Mouse (Mus musculus) testis, adult 2 months (tissue): ENCODE results near the gene Armt1. TPM values are rescaled to one million over a fixed set of nuclear protein-coding genes. Genes with fewer than 3 reads are reported as not detected.

Experiments used
- H3K27ac ChIP-seq: fragments of 200-500 bp; 2 replicates; pipeline ENCODE4 v1.5.1; 2012; ENCODE audit warnings: low read depth, low read length; ENCODE audit not compliant: control insufficient read depth, insufficient read depth
- H3K27me3 ChIP-seq: fragments of 200-500 bp; 2 replicates; pipeline ENCODE4 v1.6.1; 2012; ENCODE audit warnings: mild to moderate bottlenecking, low read length, moderate library complexity; ENCODE audit not compliant: control insufficient read depth, insufficient read depth
- H3K36me3 ChIP-seq: fragments of 200-500 bp; 2 replicates; pipeline ENCODE4 v1.6.1; 2012; ENCODE audit warnings: mild to moderate bottlenecking, low read length; ENCODE audit not compliant: control insufficient read depth, insufficient read depth
- H3K4me1 ChIP-seq: fragments of 200-500 bp; 2 replicates; pipeline ENCODE4 v1.6.1; 2012; ENCODE audit warnings: low read length; ENCODE audit not compliant: control insufficient read depth, insufficient read depth
- H3K4me3 ChIP-seq: fragments of 200-500 bp; 2 replicates; pipeline ENCODE4 v1.5.1; 2012; ENCODE audit warnings: low read depth, mild to moderate bottlenecking, low read length, moderate library complexity, mixed read lengths; ENCODE audit not compliant: control insufficient read depth
- CTCF ChIP-seq: fragments of 200-500 bp; IDR thresholded peaks from 2 replicates; pipeline ENCODE4 v1.5.1; 2012; ENCODE audit warnings: low read depth, mild to moderate bottlenecking, inconsistent platforms, low read length, moderate library complexity; ENCODE audit not compliant: control insufficient read depth, insufficient read depth, insufficient replicate concordance
- POLR2A ChIP-seq: fragments of 200-500 bp; IDR thresholded peaks from 2 replicates; pipeline ENCODE4 v1.6.1; 2012; ENCODE audit warnings: low read depth, mild to moderate bottlenecking, inconsistent platforms, low read length, moderate library complexity; ENCODE audit not compliant: control insufficient read depth
- polyA plus RNA-seq: library from polyadenylated mRNA; depleted of rRNA; stranded (reverse); fragments of >200 nt; gene quantifications from 2 replicates; pipeline ENCODE4 v1.2.3, GENCODE M21; 2012

Gene Armt1
- polyA plus RNA-seq, 1 experiment: 58.6 TPM

DNA sequence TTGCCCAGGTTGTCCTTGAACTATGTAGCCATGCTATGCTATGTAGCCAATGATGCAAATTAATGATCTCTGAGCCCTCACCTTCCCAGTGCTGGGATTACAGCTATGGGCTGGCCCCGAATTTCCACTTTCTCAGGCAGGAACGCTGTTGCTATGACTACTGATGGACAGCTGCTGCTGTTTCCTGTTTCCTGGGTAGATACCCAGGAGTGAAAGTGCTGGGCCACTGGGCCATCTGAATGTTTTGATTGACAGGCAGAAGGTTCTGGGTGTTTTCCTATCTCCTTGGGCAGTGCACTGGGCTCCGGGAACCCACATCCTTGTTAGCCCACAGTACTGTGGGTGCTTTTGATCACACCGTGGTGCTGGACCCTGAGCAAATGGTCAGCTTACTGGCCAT lies 24.1 kb downstream of the Armt1 start:
- Histone ChIP-seq H3K27me3 (no peaks in the 10 kb centered on the region), H3K27ac (no peak overlapping the region), H3K4me3 (no peak overlapping the region), H3K4me1 (no peaks in the 10 kb centered on the region), H3K36me3 (peaks cover 2% of the 10 kb centered on the region; the same call in 1 of the 2 replicates)
- no peak for TF ChIP-seq CTCF
- TF ChIP-seq POLR2A: no peak

DNA sequence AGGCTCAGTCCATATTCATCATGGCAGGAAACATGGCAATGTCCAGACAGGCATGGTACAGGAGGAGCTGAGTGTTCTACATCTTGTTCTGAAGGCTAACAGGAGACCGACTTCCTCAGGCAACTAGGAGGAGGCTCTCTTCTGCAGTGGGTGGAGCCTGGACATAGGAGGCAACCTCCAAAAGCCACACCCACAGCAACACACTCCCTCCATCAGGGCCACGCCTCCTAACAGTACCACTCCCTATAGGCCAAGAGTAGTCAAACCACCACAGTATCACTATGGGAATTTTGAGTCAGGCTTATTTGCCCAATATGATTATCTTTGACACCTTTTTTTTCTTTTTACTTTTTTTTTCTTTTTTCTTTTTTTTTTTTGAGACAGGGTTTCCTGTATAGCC lies 27.9 kb downstream of the Armt1 start:
- Histone ChIP-seq H3K4me1 (no peaks in the 10 kb centered on the region), H3K4me3 (no peak overlapping the region), H3K27me3 (no peaks in the 10 kb centered on the region), H3K36me3 (no peaks in the 10 kb centered on the region), H3K27ac (no peak overlapping the region)
- TF ChIP-seq CTCF: no peak
- TF ChIP-seq POLR2A: no peak

DNA sequence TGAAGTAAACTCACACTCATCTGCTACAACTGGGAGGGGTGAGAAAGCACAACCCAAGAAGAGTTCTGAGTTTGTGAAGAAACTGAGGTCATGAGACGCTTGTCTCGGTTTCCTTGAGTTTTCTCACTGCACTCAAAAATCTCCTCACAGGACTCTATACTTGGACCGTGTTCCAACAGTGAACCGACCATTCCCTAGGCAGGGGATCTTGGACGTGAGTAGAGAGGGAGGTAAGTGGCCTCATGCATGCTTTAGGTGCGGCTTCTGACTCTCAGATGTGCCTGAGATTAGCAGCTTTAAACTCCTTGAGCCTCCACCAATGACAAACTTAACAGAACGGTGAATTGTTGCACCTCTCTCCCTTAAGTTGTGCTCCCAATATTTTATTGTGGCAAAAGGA lies 33.5 kb downstream of the Armt1 start:
- no peaks in the 10 kb centered on the region for H3K36me3 ChIP-seq
- no peaks in the 10 kb centered on the region for H3K27me3 ChIP-seq
- TF ChIP-seq POLR2A: no peak
- no peak for TF ChIP-seq CTCF
- H3K4me1 ChIP-seq: no peaks in the 10 kb centered on the region
- H3K4me3 ChIP-seq: no peak overlapping the region
- H3K27ac ChIP-seq: no peak overlapping the region

- H3K36me3 ChIP-seq: no peaks in the 10 kb centered on the region
- H3K27ac ChIP-seq: no peak overlapping the region
- no peaks in the 10 kb centered on the region for H3K4me1 ChIP-seq
- no peak for TF ChIP-seq CTCF
- TF ChIP-seq POLR2A: no peak
- H3K27me3 ChIP-seq: no peaks in the 10 kb centered on the region
- H3K4me3 ChIP-seq: no peak overlapping the region
Measured at GRCm38 (mm10) chr10:4469406-4469805, 37.1 kb downstream of the Armt1 start.

GRCm38 (mm10) chr10:4473591-4473993 lies 41.3 kb downstream of the Armt1 start:
- Histone ChIP-seq H3K4me3 (no peak overlapping the region), H3K27me3 (no peaks in the 10 kb centered on the region), H3K4me1 (no peaks in the 10 kb centered on the region), H3K27ac (no peak overlapping the region; the same call in 1 of the 2 replicates), H3K36me3 (no peaks in the 10 kb centered on the region)
- TF ChIP-seq POLR2A (no peak), CTCF (no peak)

- Histone ChIP-seq H3K27me3 (no peaks in the 10 kb centered on the region), H3K4me1 (no peaks in the 10 kb centered on the region), H3K36me3 (no peaks in the 10 kb centered on the region), H3K4me3 (no peak overlapping the region), H3K27ac (no peak overlapping the region)
- TF ChIP-seq POLR2A (no peak), CTCF (no peak)
Measured at GRCm38 (mm10) chr10:4475431-4475830, 43.2 kb downstream of the Armt1 start.

GRCm38 (mm10) chr10:4476604-4477003 lies 44.3 kb downstream of the Armt1 start:
- H3K27me3 ChIP-seq: no peaks in the 10 kb centered on the region
- no peaks in the 10 kb centered on the region for H3K4me1 ChIP-seq
- H3K36me3 ChIP-seq: no peaks in the 10 kb centered on the region
- no peak for TF ChIP-seq CTCF
- TF ChIP-seq POLR2A: no peak
- H3K27ac ChIP-seq: no peak overlapping the region
- no peak overlapping the region for H3K4me3 ChIP-seq

- H3K4me1 ChIP-seq: no peaks in the 10 kb centered on the region; the same call in 1 of the 2 replicates
- no peak overlapping the region for H3K4me3 ChIP-seq
- no peak overlapping the region for H3K27ac ChIP-seq
- H3K36me3 ChIP-seq: no peaks in the 10 kb centered on the region
- TF ChIP-seq CTCF (no peak), POLR2A (no peak)
- H3K27me3 ChIP-seq: no peaks in the 10 kb centered on the region
Measured at GRCm38 (mm10) chr10:4480929-4481328, 48.7 kb downstream of the Armt1 start.
